Mouse (Mus musculus): ENCODE results near the gene Gm5475. TPM values are rescaled to one million over a fixed set of nuclear protein-coding genes. Genes with fewer than 3 reads are reported as not detected.

Gm5475 gene
- total and polyA plus RNA-seq, 3 experiments = not detected

DNA sequence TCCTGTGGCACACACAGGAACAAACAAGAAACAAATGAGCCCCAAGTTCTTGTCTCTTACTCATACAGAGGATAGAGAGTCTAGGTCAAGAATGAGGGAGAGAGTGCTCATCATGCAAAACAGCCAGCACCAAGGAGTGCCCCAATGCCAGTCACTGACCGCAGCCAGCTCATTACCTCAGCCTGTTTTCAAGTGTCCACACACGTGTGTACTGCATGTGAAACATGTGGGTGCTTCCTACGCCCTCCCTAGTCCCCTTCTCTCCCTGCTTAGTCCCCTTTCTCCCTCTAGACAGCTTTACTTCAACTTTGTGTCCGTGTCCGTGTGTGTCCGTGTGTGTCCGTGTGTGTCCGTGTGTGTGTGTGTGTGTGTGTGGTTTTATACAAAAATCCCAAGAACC lies 42.3 kb upstream of the Gm5475 start:
- H3K27ac ChIP-seq (ENCODE audit: insufficient read depth, low read depth) = no peak overlapping the region
- no peaks in the 10 kb centered on the region for H3K36me3 ChIP-seq (replicated peaks in 1 of 2; ENCODE audit: control insufficient read depth in 1 of 2, insufficient read depth in 1 of 2, low read length in 1 of 2)
- no peak for TF ChIP-seq USF1 (IDR thresholded peaks at IDR 0.05; ENCODE audit: low read depth, low read length)
- no peak for TF ChIP-seq NRF1 (IDR thresholded peaks at IDR 0.05; ENCODE audit: low read depth, low read length)
- no peak for TF ChIP-seq UBTF (IDR thresholded peaks at IDR 0.05; ENCODE audit: low read depth, low read length)
- no peak for TF ChIP-seq CHD2 (IDR thresholded peaks at IDR 0.05; ENCODE audit: low read length)
- TF ChIP-seq SIN3A (IDR thresholded peaks at IDR 0.05; ENCODE audit: low read length) = no peak; the same call in 1 of the 2 replicates
- no peak for TF ChIP-seq MAZ (IDR thresholded peaks at IDR 0.05; ENCODE audit: low read depth, low read length)
- peak; percentile 51 for TF ChIP-seq ETS1 (conservative IDR thresholded peaks at IDR 0.05; ENCODE audit: low read depth, low read length)
- no peak for TF ChIP-seq E2F4 (IDR thresholded peaks at IDR 0.05; ENCODE audit: insufficient replicate concordance, low read depth, low read length)
- TF ChIP-seq MAX (IDR thresholded peaks at IDR 0.05; ENCODE audit: low read length) = peak; percentile 80; the same call in 1 of the 2 replicates
- TF ChIP-seq ELF1 (IDR thresholded peaks at IDR 0.05; ENCODE audit: low read depth, low read length) = no peak
- peak; percentile 25; the same call in 1 of the 2 replicates for TF ChIP-seq IRF4 (IDR thresholded peaks at IDR 0.05; ENCODE audit: low read depth, low read length)
- TF ChIP-seq CTCF (conservative IDR thresholded peaks at IDR 0.05 in 1 of 2, IDR thresholded peaks at IDR 0.05 in 1 of 2; ENCODE audit: low read depth in 2 of 2, low read length in 2 of 2) = no peak
- TF ChIP-seq BHLHE40 (IDR thresholded peaks at IDR 0.05; ENCODE audit: low read depth, low read length) = peak; percentile 91
- no peak for TF ChIP-seq POLR2AphosphoS2 (IDR thresholded peaks at IDR 0.05; ENCODE audit: low read depth, low read length)
- TF ChIP-seq USF2 (conservative IDR thresholded peaks at IDR 0.05; ENCODE audit: low read depth, low read length) = no peak
- TF ChIP-seq ZNF384 (IDR thresholded peaks at IDR 0.05; ENCODE audit: low read depth, low read length) = no peak
- TF ChIP-seq RAD21 (IDR thresholded peaks at IDR 0.05; ENCODE audit: low read depth, low read length) = no peak
- no peak for TF ChIP-seq NELFE (IDR thresholded peaks at IDR 0.05; ENCODE audit: low read depth, low read length)
- TF ChIP-seq JUND (conservative IDR thresholded peaks at IDR 0.05; ENCODE audit: low read depth, low read length) = no peak
- peak; percentile 83 for TF ChIP-seq MXI1 (IDR thresholded peaks at IDR 0.05; ENCODE audit: low read depth, low read length)
- TF ChIP-seq RCOR1 (conservative IDR thresholded peaks at IDR 0.05; ENCODE audit: low read depth, low read length) = no peak
- TF ChIP-seq JUN (IDR thresholded peaks at IDR 0.05; ENCODE audit: insufficient read depth, low read depth, low read length) = no peak
- TF ChIP-seq EP300 (IDR thresholded peaks at IDR 0.05; ENCODE audit: low read length) = peak; percentile 30; the same call in 1 of the 2 replicates
- TF ChIP-seq SMC3 (IDR thresholded peaks at IDR 0.05; ENCODE audit: low read depth, low read length) = no peak
- no peak for TF ChIP-seq POLR2A (IDR thresholded peaks at IDR 0.05; ENCODE audit: low read depth, low read length)
- TF ChIP-seq TBP (conservative IDR thresholded peaks at IDR 0.05; ENCODE audit: low read depth, low read length) = no peak
- TF ChIP-seq ZKSCAN1 (IDR thresholded peaks at IDR 0.05; ENCODE audit: borderline replicate concordance, low read depth, low read length) = no peak
- peak; percentile 73 for TF ChIP-seq MYC (IDR thresholded peaks at IDR 0.05; ENCODE audit: low read depth, low read length)
- TF ChIP-seq PAX5 (IDR thresholded peaks at IDR 0.05; ENCODE audit: low read length) = no peak
- in situ Hi-C loops (cut with MboI; ENCODE audit: low pct_ligation_motif_present, low pct_unique_long_range_greater_than_20kb, low sequenced_read_pairs) = loop anchor here (5.0 kb wide), 1 partner anchor 73 kb away; no protein-coding TSS in a partner anchor
- DNase-seq (ENCODE audit: extremely low read depth) = peak; percentile 9
- no peaks in the 10 kb centered on the region for H3K27me3 ChIP-seq (replicated peaks)
- peaks cover 0 to 3% of the 10 kb centered on the region in 2 experiments; a peak in 2 of 4 replicates for H3K4me1 ChIP-seq (ENCODE audit: control insufficient read depth in 1 of 2, insufficient read depth in 2 of 2)
- no peaks in the 10 kb centered on the region for H3K79me2 ChIP-seq (replicated peaks; ENCODE audit: control insufficient read depth, extremely low read depth, insufficient read depth, poor library complexity, severe bottlenecking)
- peak overlapping the region; percentile 61 for H3K4me2 ChIP-seq (ENCODE audit: insufficient read depth, low read depth, poor library complexity, severe bottlenecking)
- H3K4me3 ChIP-seq (replicated peaks in 1 of 3; ENCODE audit: low read depth in 2 of 3, low read length in 2 of 3, poor library complexity in 1 of 3) = peak overlapping the region in 1 of 3 experiments; percentile 19
- H3K9ac ChIP-seq (ENCODE audit: insufficient read depth, low read depth) = no peak overlapping the region
- dilution Hi-C loops (cut with MboI; ENCODE audit: extremely low pct_ligation_motif_present, extremely low pct_unique_long_range_greater_than_20kb, low sequenced_read_pairs) = no loop called here
- no peaks in the 10 kb centered on the region for H3K9me3 ChIP-seq (replicated peaks; ENCODE audit: low read length)
